Mouse (Mus musculus): ENCODE results near the gene Tgfb1i1.

GRCm38 (mm10) chr7:128270431-128270850, 23.8 kb downstream of the Tgfb1i1 start:
- TF ChIP-seq CTCF (conservative IDR thresholded peaks at IDR 0.05; ENCODE audit: insufficient read depth, insufficient read length, low read depth, low read length) = no peak
- TF ChIP-seq POLR2A (IDR thresholded peaks at IDR 0.05; ENCODE audit: low read depth, low read length) = no peak
